ENCODE assay signal across 28 mouse cellular contexts in genomic region chr7:143848768-143849482, GRCm38 (mm10). TPM values are rescaled to one million over a fixed set of nuclear protein-coding genes. Genes with fewer than 3 reads are reported as not detected.
DNase-seq lines count a peak whose midpoint lies in the region; ATAC-seq and TF ChIP-seq lines count a peak whose summit lies in the region.
"Had no signal": no experiment of that assay in that cellular context is flagged by ENCODE, and none has a peak within 500 bp of the region (broad histone marks: within the 10 kb centered on the region; RNA-seq: fewer than 3 reads in every experiment).

No protein-coding gene starts in this region.

- WGBS in kidney, embryonic 16.5 days: 88% methylated on average over 7 of the region's 8 CpGs
- WGBS in small intestine, adult 2 months: 39% methylated on average over 7 of the region's 8 CpGs
- 95% methylated on average over 7 of the region's 8 CpGs for WGBS in cerebellum, adult 2 months

- peaks cover 50% of the 10 kb centered on the region for H3K36me3 ChIP-seq in kidney, embryonic 16.5 days (ENCODE audit: insufficient read depth, low read length)
- H3K36me3 ChIP-seq in small intestine, adult 2 months (ENCODE audit: control insufficient read depth, insufficient read depth, low read length): peaks cover 35% of the 10 kb centered on the region

- peak; percentile 2 for DNase-seq in adrenal gland, postnatal 14 days
- DNase-seq in adrenal gland, postnatal 10 days: no peak
- peak; percentile 24 for DNase-seq in ZHBTc4 (ENCODE audit: low read depth, low spot score)
- DNase-seq in left cerebral cortex, postnatal 25 days (ENCODE audit: low spot score in 2 of 2): no peak
- DNase-seq in layer of hippocampus, adult 11-12 months (ENCODE audit: low spot score): no peak
- DNase-seq in cerebellum, adult 2 months: no peak
- DNase-seq: cerebellum, adult 9-10 months; gastrocnemius, postnatal 10 days; lung, adult 2 months; lung, postnatal 36 days; right cerebral cortex, postnatal 4 days; thymus, postnatal 25 days had no signal

- intact Hi-C loops in left cerebral cortex, postnatal 25 days (cut with DNase I): no loop called here

- no peaks in the 10 kb centered on the region for H3K9me3 ChIP-seq in kidney, embryonic 16.5 days (ENCODE audit: low read length)
- H3K9me3 ChIP-seq: embryonic facial prominence, embryonic 10.5 days; forebrain, embryonic 12.5 days; G1E; limb, embryonic 10.5 days; liver, embryonic 12.5 days; midbrain, embryonic 10.5 days had no signal

- ATAC-seq in kidney, embryonic 16.5 days (ENCODE audit: low FRiP score, low TSS enrichment): 0 out of 2 replicates have a peak, but pooled peaks have one; percentile 31
- ATAC-seq: CD4-positive, CD25-positive, alpha-beta regulatory T cell, adult 4 months; hindbrain, postnatal 0 days had no signal

- H3K4me1 ChIP-seq in kidney, embryonic 16.5 days (ENCODE audit: insufficient read depth, low read length): no peaks in the 10 kb centered on the region
- H3K4me1 ChIP-seq in small intestine, adult 2 months (ENCODE audit: control insufficient read depth, insufficient read depth, insufficient read length, low read length): peaks cover 12% of the 10 kb centered on the region; the same call in 1 of the 2 replicates
- H3K4me1 ChIP-seq in cerebellum, adult 2 months (ENCODE audit: control insufficient read depth, insufficient read depth, low read length): no peaks in the 10 kb centered on the region
- H3K4me1 ChIP-seq: embryonic facial prominence, embryonic 10.5 days; forebrain, embryonic 12.5 days; limb, embryonic 10.5 days; midbrain, embryonic 10.5 days had no signal

- no peak overlapping the region for H3K4me3 ChIP-seq in kidney, embryonic 16.5 days (ENCODE audit: low read length)
- H3K4me3 ChIP-seq in small intestine, adult 2 months (ENCODE audit: low read depth, low read length): no peak overlapping the region
- H3K4me3 ChIP-seq in cerebellum, adult 2 months (replicated peaks; ENCODE audit: insufficient read depth, low read depth, low read length): no peak overlapping the region
- H3K4me3 ChIP-seq: embryonic facial prominence, embryonic 10.5 days; forebrain, embryonic 12.5 days; left cerebral cortex, adult 2 months; limb, embryonic 10.5 days; liver, embryonic 12.5 days; midbrain, embryonic 10.5 days had no signal

- TF ChIP-seq CTCF in small intestine, adult 2 months (IDR thresholded peaks at IDR 0.05; ENCODE audit: extremely low read depth, insufficient read length, insufficient replicate concordance, low read depth, low read length): no peak
- no peak for TF ChIP-seq CTCF in cerebellum, adult 2 months (IDR thresholded peaks at IDR 0.05; ENCODE audit: borderline replicate concordance, insufficient read depth, low read depth, low read length)

- H3K4me2 ChIP-seq in kidney, embryonic 16.5 days (replicated peaks; ENCODE audit: low read depth, low read length): no peak overlapping the region
- H3K4me2 ChIP-seq: forebrain, embryonic 12.5 days; liver, embryonic 12.5 days had no signal

- no peaks in the 10 kb centered on the region for H3K27me3 ChIP-seq in kidney, embryonic 16.5 days (ENCODE audit: insufficient read depth, low read length)
- no peaks in the 10 kb centered on the region for H3K27me3 ChIP-seq in small intestine, adult 2 months (ENCODE audit: control insufficient read depth, insufficient read depth, low read length)
- H3K27me3 ChIP-seq in cerebellum, adult 2 months (ENCODE audit: control insufficient read depth, insufficient read depth, low read length): no peaks in the 10 kb centered on the region
- H3K27me3 ChIP-seq: forebrain, embryonic 12.5 days; liver, embryonic 12.5 days had no signal

- no peak for TF ChIP-seq POLR2A in small intestine, adult 2 months (IDR thresholded peaks at IDR 0.05; ENCODE audit: low read depth, low read length)
- TF ChIP-seq POLR2A in cerebellum, adult 2 months (IDR thresholded peaks at IDR 0.05; ENCODE audit: borderline replicate concordance, insufficient read depth, low read length): no peak

- no peak overlapping the region for H3K27ac ChIP-seq in kidney, embryonic 16.5 days (ENCODE audit: low read length)
- H3K27ac ChIP-seq in small intestine, adult 2 months (ENCODE audit: insufficient read depth, low read depth, low read length): peak overlapping the region; percentile 97
- H3K27ac ChIP-seq in cerebellum, adult 2 months (ENCODE audit: insufficient read depth, low read length): no peak overlapping the region
- H3K27ac ChIP-seq: embryonic facial prominence, embryonic 10.5 days; forebrain, embryonic 12.5 days; hindbrain, postnatal 0 days; left cerebral cortex, adult 2 months; limb, embryonic 10.5 days; liver, embryonic 12.5 days; midbrain, embryonic 10.5 days had no signal

- no peak overlapping the region for H3K9ac ChIP-seq in kidney, embryonic 16.5 days (replicated peaks; ENCODE audit: low read length)
- H3K9ac ChIP-seq: forebrain, embryonic 12.5 days; liver, embryonic 12.5 days had no signal

RNA-seq across cellular contexts. Expression of gene Gm498, which starts 17.7 kb away (rescaled TPM):
- not detected in 2 replicates for total RNA-seq in adrenal gland, postnatal 14 days (2021)
- total RNA-seq in adrenal gland, postnatal 10 days (2021): not detected
- polyA plus RNA-seq in kidney, embryonic 16.5 days (2015; fragmentation: Nextera tagmentation; extraction: Ambion mirVana): not detected in 2 replicates
- not detected in 2 replicates for polyA plus RNA-seq in small intestine, adult 2 months (2012; rRNA removed)
- total RNA-seq in left cerebral cortex, postnatal 25 days (2021): not detected
- polyA plus RNA-seq in cerebellum, adult 2 months (2012; rRNA removed): not detected in 2 replicates
- total RNA-seq: common myeloid progenitor, adult 5-6 weeks; G1E; gastrocnemius, postnatal 10 days; hematopoietic stem cell, adult 5-6 weeks; hindbrain, postnatal 0 days; layer of hippocampus, adult 8-10 months; left cerebral cortex, adult 2 months had no signal
- polyA plus RNA-seq: CD4-positive, CD25-positive, alpha-beta regulatory T cell, adult 4 months; embryonic facial prominence, embryonic 10.5 days; forebrain, embryonic 12.5 days; frontal cortex, adult 2 months; heart, embryonic 16.5 days; hindbrain, postnatal 0 days; limb, embryonic 10.5 days; liver, embryonic 12.5 days; lung, adult 2 months; midbrain, embryonic 10.5 days had no signal

RNA-seq across cellular contexts. Expression of gene Dhcr7, which starts 26.0 kb away (rescaled TPM):
- 498 and 535 TPM in 2 replicates for total RNA-seq in adrenal gland, postnatal 14 days (2021)
- total RNA-seq in adrenal gland, postnatal 10 days (2021): 100 to 1,000 TPM; 126 to 310 TPM
- 44.5 and 48.8 TPM in 2 replicates for polyA plus RNA-seq in kidney, embryonic 16.5 days (2015; fragmentation: Nextera tagmentation; extraction: Ambion mirVana)
- polyA plus RNA-seq in small intestine, adult 2 months (2012; rRNA removed): 56.9 and 114 TPM in 2 replicates
- total RNA-seq in left cerebral cortex, postnatal 25 days (2021): 10 to 100 TPM; 44.1 to 45.9 TPM
- 70.7 and 79.2 TPM in 2 replicates for polyA plus RNA-seq in cerebellum, adult 2 months (2012; rRNA removed)

RNA-seq across cellular contexts. Expression of gene Nadsyn1, which starts 26.3 kb away (rescaled TPM):
- total RNA-seq in adrenal gland, postnatal 14 days (2021): 12.7 and 16.3 TPM in 2 replicates
- total RNA-seq in adrenal gland, postnatal 10 days (2021): 10 to 100 TPM; 14.9 TPM
- polyA plus RNA-seq in kidney, embryonic 16.5 days (2015; fragmentation: Nextera tagmentation; extraction: Ambion mirVana): 11.7 and 13.3 TPM in 2 replicates
- 29.7 and 55.4 TPM in 2 replicates for polyA plus RNA-seq in small intestine, adult 2 months (2012; rRNA removed)
- total RNA-seq in left cerebral cortex, postnatal 25 days (2021): 1 to 10 TPM; 4.8 to 6.6 TPM
- 10.8 and 12.5 TPM in 2 replicates for polyA plus RNA-seq in cerebellum, adult 2 months (2012; rRNA removed)

Comparison
In these comparisons a context has a peak if more than half of its experiments do, and no peak if none do; other contexts are left out.
1. DNase-seq: peak in adrenal gland, postnatal 14 days (single experiment) and ZHBTc4 (single experiment); none in adrenal gland, postnatal 10 days (single experiment), left cerebral cortex, postnatal 25 days (0 of 2), layer of hippocampus, adult 11-12 months (single experiment) and cerebellum, adult 2 months (0 of 2).